Mouse (Mus musculus) ovary, postnatal 10 days (tissue): ENCODE data around the gene Casq1.

Source experiments
- DNase-seq: peaks from one replicate; pipeline ENCODE4 v3.0.0; 2022; ENCODE audit warnings: low spot score

Casq1 gene

DNA sequence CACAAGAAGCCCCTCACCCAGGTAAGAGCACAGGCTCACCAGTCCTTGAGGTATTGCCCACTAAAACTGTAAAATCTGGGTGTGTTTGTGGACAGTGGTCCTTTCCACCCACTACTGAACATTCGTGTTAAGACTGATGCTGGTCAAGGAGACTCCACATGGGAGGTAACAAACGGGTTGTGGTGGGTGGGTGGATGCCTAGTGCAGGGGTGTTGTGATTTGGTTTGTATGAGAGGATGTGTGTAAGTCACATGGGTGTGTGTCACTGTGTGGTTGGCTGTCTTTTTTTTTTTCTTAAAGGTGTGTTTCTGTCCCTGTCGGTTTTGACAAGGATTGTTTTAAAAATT, 14.0 kb downstream of the Casq1 start:
- DNase-seq: no peak

DNA sequence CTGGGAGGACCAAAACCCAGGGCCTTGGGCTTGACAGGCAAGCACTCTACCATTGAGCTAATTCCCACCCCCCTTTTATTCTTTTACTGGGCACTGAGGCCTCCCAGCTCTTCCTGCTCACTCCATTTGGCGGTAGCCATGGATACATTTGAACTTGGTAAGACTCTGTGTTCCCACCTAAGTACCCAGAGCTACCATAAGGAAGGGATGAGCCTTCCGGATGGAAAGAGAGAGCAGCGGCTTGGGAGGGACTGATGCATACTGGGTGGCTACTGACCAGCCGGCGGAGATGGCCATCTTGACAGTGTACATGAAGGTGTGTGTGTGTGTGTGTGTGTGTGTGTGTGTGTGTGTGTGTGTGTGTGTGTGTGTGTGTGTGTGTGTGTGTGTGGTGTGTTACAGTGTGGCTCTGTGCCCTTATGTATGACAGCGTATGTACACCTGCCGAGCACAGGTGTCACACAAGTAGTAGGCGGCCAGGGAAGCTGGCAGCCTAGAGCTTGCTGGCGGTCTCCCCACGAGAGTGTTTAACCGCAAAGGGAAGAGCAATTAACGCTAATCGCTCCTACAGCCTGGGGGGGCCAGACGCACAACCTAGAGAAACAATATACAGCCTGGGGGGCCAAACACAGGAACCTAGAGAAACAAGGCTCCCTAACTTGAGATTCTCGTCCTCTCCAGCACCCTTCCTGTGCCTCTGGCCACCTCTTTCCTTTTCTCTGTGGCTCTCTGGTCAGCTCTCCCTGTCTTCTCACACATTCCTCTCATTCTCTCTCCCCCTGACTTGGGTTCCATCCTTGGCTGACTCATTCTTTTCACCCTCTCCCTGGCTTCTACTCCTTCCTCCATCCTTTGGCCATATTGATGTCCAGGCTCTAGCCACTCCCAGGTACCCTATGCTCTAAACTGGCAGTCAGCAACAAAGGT, 14.6 kb downstream of the Casq1 start:
- no peak for DNase-seq

DNA sequence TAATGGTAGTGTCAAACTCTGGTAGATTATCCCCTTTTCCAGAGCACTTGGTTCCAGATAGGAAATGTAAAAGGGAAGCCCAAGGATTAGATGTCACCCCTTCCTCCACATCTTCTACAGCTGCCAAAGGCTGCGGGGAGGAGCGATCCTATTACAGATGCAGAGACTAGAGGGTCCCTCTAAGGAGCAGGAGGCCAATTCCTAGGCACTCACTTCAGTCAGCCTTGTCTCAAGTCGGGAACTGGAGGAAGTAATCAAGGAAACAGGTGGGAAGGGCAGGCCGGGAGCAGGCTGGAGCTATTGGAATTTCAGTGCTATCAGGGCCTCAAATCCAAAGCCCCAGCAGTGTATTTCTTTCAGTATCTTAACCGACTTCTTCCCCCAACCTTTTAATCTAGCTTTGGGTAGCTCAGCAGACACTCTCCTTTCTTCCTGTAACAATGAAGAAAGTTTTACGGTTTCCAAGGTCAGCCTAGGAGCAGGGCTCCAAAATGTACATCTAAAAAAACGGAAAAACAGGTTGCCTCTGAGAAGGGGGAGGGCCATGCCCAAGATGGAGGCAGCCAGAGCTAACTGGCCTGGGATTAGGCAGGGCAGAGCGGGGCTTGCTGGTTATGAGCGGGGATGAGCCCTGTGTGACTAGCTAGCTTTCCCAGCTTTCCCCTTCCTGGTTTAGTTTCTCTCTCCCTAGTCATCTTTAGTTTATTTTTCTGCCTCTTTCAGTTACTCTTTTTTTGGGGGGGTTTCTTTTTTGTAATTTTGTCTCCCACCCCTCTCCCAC, 15.4 kb downstream of the Casq1 start:
- no peak for DNase-seq

DNA sequence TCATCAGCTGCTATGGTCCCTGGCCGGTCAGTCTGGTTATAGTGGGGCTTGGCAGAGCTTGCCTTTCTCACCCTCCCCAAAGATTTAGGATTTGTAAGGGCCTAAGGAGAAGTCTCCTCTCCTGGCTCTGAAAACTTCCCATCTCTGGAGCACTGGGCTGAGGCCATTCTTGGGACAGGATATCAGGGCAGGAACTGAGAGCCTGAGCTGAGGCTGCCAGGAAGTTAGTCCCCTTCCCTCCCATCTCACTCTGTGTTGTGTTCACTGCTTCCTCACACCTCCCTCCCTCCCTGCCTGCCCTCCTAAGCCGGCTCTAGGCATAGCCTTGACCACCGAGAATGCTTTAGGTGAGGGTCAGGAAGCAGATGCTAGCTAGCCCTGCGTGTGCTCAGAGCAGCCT, 16.1 kb downstream of the Casq1 start:
- no peak for DNase-seq

DNA sequence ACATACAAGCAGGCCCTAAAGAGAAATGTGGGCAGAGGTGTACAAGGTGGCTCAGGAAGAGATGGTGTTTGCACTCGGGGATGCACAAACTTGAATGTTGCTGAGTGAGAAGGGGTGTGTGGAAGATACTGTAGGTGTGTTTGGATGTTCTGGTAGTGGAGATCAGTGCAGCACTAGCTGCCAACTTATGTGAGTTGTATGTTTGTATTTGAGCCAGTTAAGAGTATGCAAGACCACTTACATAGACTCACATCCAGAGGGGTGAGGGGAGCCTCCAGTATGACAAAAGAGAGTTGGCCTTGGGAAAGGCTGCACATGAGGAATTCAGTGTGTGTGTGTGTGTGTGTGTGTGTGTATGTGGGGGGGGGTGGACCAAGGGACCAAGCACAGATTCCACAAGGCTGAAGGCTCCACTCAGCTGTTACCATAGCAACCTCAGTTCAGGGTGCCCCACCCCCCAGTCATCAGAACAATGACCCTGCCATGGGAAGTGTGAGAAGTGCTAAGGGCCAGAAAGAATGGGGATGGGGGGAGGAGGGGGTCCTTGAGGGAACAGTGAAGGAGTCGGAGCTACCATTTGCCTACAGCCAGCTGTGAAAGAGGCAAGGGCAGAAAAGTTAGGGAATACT, 16.7 kb downstream of the Casq1 start:
- DNase-seq: no peak

DNA sequence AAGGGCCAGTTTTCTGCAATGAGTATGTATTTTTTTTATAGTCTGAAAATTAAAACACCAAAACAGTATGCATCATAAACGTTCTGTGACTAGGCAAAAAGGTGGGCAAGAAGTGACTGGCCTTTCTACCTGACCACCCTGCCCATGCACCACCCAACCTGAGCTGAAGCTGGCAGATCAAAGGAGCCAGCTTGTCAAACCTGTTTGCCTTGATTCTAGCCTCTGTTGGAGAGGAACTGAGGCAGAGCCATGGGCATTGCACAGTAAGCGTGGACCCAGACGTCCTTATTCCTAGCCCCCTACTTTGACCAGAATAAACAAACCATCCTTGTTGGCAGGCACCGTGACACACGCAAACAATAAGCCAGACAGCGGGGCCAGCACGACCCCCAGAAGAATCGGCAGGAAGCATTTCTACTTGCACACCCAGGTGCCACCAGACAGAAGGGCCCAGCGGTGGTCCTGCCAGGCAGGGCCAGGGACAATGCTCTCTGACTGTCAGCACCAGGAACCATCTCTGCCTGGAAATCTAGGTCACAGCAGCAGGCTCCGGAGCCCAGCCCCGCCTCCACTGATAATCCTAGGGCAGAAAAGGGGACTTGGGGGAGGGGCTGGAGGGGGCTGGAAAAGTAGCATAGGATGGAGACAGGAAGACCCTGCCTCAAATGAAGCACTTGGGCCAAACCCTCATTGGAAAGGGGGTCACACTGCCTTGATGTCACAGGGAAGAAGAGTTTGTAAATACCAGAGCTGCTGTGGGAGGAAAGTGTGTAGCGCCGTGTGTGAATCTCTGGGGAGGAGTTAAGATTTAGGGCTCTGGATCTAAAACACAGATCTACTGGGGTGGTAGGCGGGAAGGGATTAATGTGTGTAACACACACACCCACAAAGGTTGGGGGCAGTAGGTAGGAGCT, 17.4 kb downstream of the Casq1 start:
- no peak for DNase-seq

DNA sequence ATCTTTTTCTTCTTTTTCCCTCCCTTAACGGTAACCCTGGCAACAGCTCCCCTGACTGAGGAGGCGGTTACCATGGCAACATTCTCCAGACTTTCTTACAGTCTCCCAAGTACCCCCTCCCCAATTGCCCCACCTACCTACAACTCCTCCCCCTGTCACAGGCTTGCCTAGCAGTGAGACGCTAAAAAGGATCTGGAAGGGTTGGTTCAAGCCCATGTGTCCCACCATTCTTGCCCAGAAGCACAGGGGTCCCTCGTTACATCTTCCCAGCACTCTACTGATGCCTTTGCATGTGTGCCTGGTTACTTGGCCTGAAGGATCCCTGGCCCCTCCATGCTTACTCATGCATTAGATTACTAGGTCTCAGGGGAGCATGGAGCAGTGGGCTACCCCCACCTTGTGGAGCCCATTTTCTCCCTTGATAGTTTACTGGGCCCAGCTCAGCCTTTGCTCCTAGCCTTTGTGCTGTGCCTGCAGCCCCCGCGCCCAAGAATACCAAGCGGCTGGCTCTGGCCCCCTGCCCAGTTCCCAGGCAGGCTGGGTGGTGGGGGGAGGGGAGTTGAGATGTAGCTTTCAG, 18.7 kb downstream of the Casq1 start:
- DNase-seq: no peak

DNA sequence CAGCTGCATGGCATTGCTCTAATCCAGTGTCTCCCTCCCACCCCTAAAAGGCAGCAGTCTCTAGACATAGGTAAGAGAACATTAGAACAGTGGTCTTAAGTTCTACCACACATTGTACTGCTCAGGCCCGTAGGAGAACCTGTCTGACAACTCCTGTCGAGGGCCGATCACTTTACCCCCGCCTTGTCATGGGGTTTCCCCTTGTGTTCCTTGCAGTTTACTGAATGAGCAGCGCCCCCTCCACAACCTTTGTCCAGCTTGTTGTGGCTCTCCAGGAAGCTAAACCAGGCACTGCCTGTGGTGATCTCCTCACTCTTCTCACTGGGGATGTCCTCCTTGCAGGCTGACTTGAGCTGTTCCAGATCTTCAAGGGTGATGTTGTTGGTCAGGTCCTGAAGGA, 19.5 kb downstream of the Casq1 start:
- no peak for DNase-seq

DNA sequence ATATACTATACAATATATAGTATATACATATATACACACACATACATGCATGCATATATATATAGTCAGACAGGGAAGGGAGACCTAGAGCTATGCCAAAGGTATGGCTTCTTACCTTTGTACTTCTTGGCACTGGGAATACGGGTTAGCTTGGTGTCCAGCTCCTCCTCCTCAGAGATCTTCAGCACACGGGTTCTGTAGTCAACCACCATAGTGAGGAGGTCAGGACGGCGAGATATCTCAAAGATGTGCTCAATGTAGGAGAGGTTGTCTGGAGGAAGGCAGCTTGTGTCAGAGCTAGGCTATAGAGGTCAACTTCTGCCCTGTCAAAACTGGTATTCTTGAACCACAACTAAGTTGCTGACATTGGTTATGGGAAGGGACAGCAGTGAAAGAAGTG, 20.7 kb downstream of the Casq1 start:
- DNase-seq: no peak

DNA sequence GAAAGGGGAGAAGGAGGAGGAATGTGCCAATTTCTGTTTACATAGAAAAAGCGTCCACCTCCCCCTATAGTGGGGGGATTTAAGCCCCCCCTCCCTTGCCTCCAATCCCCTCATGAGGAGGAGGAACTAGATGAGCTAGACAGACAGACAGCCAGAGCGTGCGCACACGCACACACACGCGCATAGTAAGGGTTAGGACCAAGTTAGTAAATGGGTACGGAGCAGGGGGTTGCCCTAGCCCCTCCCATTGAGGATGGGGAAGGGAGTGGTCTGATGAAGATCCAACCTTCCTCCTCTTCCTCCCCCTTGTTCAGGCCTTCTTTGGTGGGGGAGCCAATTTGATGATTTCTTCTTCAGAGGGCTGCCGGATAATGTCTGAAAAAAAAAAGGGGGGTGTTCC, 21.4 kb downstream of the Casq1 start:
- DNase-seq: no peak

DNA sequence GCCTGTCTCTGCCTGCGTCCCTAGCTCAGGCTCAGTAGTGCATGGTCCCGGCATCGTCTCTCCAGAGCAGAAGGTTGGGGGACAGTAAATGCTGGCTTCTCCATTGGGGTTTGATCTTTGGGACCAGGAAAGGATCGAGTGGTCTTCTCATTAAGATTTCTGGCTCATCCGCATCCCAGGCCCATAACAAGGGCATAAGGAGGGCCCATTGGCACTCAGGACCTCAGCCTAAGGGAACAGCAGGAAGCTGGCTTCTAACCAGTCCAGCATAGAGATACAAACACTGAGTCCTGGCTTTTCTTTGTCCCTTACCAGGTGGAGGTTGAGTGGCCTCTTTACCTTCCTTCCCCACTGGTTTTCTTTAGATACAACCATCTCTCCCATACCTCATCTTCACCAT, 21.8 kb downstream of the Casq1 start:
- DNase-seq: no peak

DNA sequence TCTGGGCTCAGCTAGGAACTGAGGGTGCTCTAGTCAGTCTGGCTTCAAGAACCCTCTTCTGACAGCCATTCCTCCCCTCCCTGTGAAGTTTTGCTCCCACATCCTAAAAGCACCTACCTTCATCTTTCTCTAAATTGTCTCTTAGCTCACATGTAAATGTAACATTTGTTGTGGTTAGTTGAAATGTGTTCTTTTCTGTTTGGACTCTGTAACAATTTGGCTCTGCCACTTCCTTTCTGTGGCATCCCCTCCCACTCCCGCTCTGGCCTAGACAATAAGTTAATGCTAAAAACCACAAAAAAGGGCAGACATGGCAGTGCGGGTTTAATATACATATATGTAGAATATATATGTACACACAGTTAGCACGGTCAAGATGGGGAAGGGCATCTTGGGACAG, 22.5 kb downstream of the Casq1 start:
- no peak for DNase-seq

DNA sequence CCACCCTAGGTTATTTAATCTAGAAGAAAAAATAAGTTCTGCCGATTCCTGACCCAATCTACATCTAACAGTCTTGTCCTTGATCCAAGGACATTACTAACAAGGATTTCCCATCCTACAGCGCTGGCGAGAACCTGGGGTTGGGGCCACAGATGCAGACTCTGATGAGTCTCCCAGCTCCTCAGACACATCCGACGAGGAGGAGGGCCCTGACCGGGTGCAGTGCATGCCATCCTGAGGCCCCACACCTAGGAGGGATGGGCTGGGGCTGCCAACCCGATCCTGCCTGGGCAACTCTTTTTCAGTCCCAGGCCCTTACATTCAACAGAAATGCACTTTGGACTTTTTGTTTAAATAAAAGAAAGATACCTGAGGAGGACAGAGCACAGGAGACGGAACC, 25.2 kb downstream of the Casq1 start:
- DNase-seq: no peak

DNA sequence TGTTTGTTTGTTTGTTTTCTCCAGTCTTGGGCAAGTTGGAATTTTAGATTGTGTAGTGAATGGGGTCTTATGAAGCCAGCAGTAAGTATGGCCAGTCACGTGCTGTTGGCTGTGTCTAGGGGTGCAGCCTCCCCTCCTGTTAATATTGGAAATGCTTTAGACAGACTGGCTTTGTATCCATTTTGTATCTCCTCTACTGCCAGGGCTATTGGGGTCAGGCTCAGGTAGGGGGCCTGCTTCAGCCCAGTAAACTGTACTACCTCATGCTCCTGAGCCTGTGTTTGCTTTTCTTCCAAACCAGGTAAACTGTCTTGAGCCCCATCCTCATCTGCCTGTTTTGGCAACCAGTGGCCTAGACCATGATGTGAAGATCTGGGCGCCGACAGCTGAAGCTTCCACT, 27.5 kb downstream of the Casq1 start:
- no peak for DNase-seq

DNA sequence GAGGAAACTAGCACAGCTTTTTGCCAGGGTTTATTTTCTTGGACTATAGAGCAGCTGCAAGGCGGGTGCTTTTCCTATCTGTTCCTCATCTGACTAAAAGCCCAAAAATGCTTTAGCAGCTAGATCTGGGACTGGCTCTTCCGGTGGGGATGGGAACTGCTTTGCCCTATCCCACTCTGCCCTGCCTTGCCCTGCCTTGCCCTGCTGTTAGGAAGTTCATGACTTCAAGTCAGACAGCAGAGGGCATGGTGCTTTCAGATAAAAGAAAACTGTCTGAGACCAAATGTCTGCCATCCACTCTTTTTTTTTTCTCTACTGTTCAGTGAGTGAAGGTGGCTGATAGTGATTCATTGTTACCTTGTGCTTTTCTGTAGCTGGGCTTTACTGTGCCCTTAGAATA, 28.1 kb downstream of the Casq1 start:
- DNase-seq: no peak

DNA sequence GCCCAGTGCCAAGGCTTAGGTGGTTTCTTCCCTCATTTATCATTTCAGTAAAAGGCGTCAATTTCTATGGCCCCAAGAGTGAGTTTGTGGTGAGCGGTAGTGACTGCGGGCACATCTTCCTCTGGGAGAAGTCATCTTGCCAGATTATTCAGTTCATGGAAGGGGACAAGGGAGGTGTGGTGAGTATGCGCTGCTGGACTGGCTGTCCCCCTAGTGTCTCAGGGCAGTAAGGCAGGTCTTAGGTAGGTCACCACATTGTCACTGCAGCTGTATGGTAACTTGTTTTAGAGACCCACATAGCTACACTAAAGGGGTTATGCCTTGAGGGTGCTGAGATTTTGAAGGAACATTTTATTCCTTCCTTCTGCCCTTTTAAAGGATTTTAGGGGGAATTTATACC, 30.8 kb downstream of the Casq1 start:
- no peak for DNase-seq

DNA sequence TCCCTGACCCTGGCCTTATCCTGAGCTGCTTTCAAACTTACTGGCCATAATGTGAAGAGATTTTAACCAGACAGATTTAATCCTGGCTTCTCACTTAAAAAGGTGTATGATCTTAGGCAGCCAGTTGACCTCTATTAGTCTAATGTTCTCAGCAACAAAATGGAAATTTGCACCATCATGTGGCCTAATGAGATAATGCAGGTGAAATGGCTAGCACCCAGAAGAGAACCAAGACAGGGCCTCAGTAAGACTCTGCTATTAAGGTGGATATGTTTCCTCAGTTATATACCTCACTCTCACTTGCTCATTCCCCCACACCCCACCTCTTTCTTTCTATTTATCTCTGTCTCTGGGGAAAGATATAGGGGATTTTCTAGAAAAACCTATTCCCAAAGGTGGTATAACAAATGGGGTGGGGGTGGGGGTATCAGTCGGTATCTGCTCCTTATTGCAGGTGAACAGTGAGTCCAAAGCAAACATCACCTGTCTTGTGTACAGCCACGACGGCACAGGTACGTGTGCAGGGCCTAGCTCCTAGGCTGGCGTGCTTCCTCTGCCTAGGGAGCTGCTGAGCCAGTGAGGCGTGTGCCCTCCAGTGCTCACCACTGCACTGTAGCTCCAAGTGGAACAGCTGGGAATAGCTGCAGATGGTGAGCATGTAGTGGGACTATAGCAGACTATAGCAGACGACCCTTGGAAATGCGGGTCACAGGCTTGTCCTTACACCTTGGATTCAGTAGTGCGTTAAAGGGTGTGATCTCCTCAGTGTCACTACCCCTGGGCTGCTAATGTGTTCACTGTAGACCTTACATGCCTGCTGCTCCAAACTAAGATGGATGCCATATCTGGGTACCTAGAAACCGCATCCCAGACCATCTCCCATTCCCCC, 33.0 kb downstream of the Casq1 start:
- no peak for DNase-seq

DNA sequence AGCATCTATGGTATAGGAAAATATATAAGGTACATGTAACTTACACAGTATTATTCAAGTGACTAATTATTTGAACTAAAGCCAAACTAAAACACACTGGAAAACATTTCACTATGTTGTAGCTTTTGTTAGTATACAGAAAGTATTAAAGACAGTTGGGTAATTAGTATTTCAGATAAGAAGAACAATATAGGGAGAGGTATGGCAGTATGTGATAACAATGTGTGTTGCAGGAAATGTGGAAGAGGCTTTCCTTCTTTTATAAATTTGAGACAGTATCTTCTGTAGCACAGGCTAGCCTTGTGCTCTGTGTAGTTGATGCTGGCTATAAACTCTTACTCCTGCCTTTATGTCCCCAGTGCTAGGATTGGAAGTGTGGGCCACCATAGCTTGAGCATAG, 35.8 kb downstream of the Casq1 start:
- DNase-seq: no peak

DNA sequence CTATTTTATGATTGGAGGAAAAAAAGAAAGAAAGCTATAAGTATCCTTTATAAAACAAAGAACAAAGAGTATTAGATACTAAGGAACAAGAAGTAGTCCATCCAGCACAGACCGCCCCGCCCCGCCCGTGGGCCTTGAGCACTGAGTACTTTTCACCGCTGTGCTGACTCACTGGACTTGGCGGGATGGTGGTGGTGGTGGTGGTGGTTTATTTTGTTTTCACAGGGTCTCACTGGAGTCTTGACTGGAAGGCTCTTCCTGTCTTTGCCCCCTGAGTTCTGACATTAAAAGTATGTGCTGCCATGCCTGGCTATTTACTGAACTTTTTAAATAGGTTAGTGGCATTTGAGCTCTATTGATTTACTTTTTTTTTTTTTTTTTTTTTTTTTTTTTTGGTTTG, 36.6 kb downstream of the Casq1 start:
- DNase-seq: no peak

DNA sequence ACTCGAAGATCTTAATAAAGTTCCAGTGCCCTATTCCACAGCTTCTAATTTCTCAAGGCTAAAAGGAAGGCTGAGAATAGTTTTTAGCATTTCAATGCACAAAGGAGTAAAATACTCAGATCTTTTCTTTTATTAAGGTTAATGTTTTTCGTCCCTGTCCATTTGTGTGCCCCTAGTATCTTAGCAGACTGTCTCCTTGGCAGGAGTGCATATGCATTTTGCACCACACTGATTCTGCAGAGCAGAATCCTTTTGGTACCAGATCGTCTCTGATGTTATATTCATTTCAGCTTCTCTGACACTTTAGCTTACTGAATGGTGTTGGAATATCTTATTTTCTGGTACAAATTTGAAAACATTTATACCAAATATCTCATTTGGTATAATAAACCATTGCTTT, 37.9 kb downstream of the Casq1 start:
- no peak for DNase-seq

DNA sequence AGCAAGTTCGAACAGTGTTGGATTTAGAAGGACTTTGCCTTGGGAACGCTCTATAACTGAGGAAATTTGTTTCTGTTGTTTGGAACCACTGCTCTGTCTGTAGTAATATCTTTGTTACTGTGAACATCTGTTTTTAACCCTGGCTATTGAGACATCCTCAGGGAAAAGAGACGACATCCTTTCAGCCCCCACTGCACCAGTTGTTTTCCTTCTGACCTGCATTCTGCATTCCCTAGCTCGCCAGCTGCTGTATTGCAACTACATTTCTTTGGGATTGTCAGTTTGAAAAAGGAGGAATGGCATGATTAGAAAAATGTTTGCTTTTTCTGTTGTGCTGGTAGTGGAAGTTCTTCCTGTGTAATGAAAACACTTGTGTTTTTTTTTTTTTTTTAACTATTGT, 38.8 kb downstream of the Casq1 start:
- DNase-seq: no peak
